Mouse (Mus musculus) C2C12 (cell line): Measurements from ENCODE around the gene Arl8b.

Experiments
- CEBPB ChIP-seq: IDR thresholded peaks from one replicate; pipeline ENCODE4 v1.6.1; 2011; ENCODE audit warnings: low read depth, mild to moderate bottlenecking, control low read depth, moderate library complexity
- CTCF ChIP-seq: IDR thresholded peaks from one replicate; pipeline ENCODE4 v1.5.1; 2011; ENCODE audit not compliant: control insufficient read depth, insufficient read depth, insufficient read length
- FOSL1 ChIP-seq: IDR thresholded peaks from one replicate; pipeline ENCODE4 v1.8.0; 2011; ENCODE audit warnings: mild to moderate bottlenecking, low read length; ENCODE audit not compliant: poor library complexity, insufficient read depth, severe bottlenecking
- MAX ChIP-seq: IDR thresholded peaks from one replicate; pipeline ENCODE4 v1.6.1; 2011; ENCODE audit warnings: mild to moderate bottlenecking, control low read depth
- MYOD1 ChIP-seq: IDR thresholded peaks from one replicate; pipeline ENCODE4 v1.6.1; 2011; ENCODE audit warnings: low read depth; ENCODE audit not compliant: control insufficient read depth, insufficient read length
- MYOG ChIP-seq: IDR thresholded peaks from one replicate; pipeline ENCODE4 v1.6.1; 2011; ENCODE audit not compliant: control insufficient read depth, insufficient read length; ENCODE audit errors: extremely low read depth
- USF1 ChIP-seq: IDR thresholded peaks from one replicate; pipeline ENCODE4 v1.6.1; 2011; ENCODE audit warnings: low read depth, mild to moderate bottlenecking, control low read depth, moderate library complexity

DNA sequence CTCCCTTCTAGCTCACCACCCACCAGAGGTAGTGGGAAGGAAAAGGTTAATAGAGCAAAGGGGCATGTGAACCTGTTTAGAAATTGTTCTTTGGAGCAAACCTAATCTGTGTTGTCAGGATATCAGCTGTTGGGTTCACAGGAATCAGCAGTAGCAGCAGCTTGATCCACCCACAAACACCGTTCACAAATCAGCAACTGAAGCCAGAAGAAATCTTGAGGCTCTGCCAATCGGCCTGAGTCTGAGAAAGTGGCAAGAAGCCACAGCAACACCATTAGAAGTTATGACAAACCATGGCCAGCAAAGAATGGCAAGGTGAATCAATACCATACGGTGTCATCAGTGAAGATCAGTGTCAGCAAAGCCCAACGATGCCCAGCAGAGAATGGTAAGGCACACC, 88.4 kb downstream of the Arl8b start:
- TF ChIP-seq CTCF = no peak
- TF ChIP-seq MYOD1 = no peak
- no peak for TF ChIP-seq MAX
- TF ChIP-seq USF1 = no peak
- no peak for TF ChIP-seq CEBPB
- TF ChIP-seq MYOG = no peak
- TF ChIP-seq FOSL1 = no peak
